Comparison of ENCODE assay signal across 1 mouse cellular context in genomic region chr4:43040114-43040572, GRCm38 (mm10).
A peak's percentile ranks its signal among the peaks of the same experiment; 100 is the strongest.
TF ChIP-seq lines count a peak whose summit lies in the region.

No protein-coding gene starts in this region.

TF ChIP-seq in MEL, 35 proteins besides CTCF, POLR2A, EP300 and RAD21 (continued from another document):
- TF ChIP-seq NRF1 (IDR thresholded peaks at IDR 0.05; ENCODE audit: insufficient read depth, low read depth, low read length, poor library complexity, severe bottlenecking) (0 out of 2 replicates have a peak, but pooled peaks have one; percentile 19), ZNF384 (IDR thresholded peaks at IDR 0.05; ENCODE audit: low read depth, low read length) (no peak), USF1 (IDR thresholded peaks at IDR 0.05; ENCODE audit: low read depth, low read length) (peak; percentile 55), ETS1 (IDR thresholded peaks at IDR 0.05; ENCODE audit: low read depth, low read length) (peak; percentile 98), SIN3A (IDR thresholded peaks at IDR 0.05; ENCODE audit: low read length) (peak; percentile 87; the same call in 1 of the 2 replicates), MAZ (IDR thresholded peaks at IDR 0.05; ENCODE audit: low read depth, low read length) (peak; percentile 87), BHLHE40 (IDR thresholded peaks at IDR 0.05; ENCODE audit: borderline replicate concordance, low read depth, low read length) (no peak), SMC3 (IDR thresholded peaks at IDR 0.05; ENCODE audit: low read depth, low read length) (no peak), NELFE (IDR thresholded peaks at IDR 0.05; ENCODE audit: low read depth, low read length) (0 out of 2 replicates have a peak, but pooled peaks have one; percentile 43), TCF12 (IDR thresholded peaks at IDR 0.05; ENCODE audit: low read depth, low read length) (peak; percentile 47), UBTF (IDR thresholded peaks at IDR 0.05; ENCODE audit: borderline replicate concordance, insufficient read depth, low read depth, low read length) (no peak)
